Mouse (Mus musculus) neural tube, embryonic 12.5 days (tissue): ENCODE measurements around the gene Khdrbs2. TPM values are rescaled to one million over a fixed set of nuclear protein-coding genes. Genes with fewer than 3 reads are reported as not detected.

Experiments used
- ATAC-seq: fragments of 200-750 bp; cut with Nextera tagmentation; 2 replicates; pipeline ENCODE4 v1.8.0; 2017; ENCODE audit warnings: low read depth, mild to moderate bottlenecking, moderate TSS enrichment, moderate library complexity; ENCODE audit not compliant: low FRiP score
- H3K27ac ChIP-seq: fragments of 300-500 bp; sonication (generic); 2 replicates; pipeline ENCODE4 v1.5.1; 2016
- H3K27me3 ChIP-seq: fragments of 300-500 bp; sonication (generic); replicated peaks from 2 replicates; pipeline ENCODE4 v1.6.1; 2016; ENCODE audit warnings: mild to moderate bottlenecking
- H3K36me3 ChIP-seq: fragments of 300-500 bp; sonication (generic); 2 replicates; pipeline ENCODE4 v1.6.1; 2016; ENCODE audit warnings: mild to moderate bottlenecking
- H3K4me1 ChIP-seq: fragments of 300-500 bp; sonication (generic); 2 replicates; pipeline ENCODE4 v1.6.1; 2016
- H3K4me2 ChIP-seq: fragments of 300-500 bp; sonication (generic); replicated peaks from 2 replicates; pipeline ENCODE4 v1.6.1; 2016; ENCODE audit warnings: mild to moderate bottlenecking
- H3K4me3 ChIP-seq: fragments of 300-500 bp; sonication (generic); 2 replicates; pipeline ENCODE4 v1.5.1; 2016
- H3K9ac ChIP-seq: fragments of 300-500 bp; sonication (generic); 2 replicates; pipeline ENCODE4 v1.6.1; 2016; ENCODE audit warnings: mild to moderate bottlenecking
- H3K9me3 ChIP-seq: fragments of 300-500 bp; sonication (generic); 2 replicates; pipeline ENCODE4 v1.6.1; 2016; ENCODE audit warnings: mild to moderate bottlenecking
- whole genome bisulfite sequencing: fragments of 180-500 bp; shearing (Covaris S2); methylation state at CpG from one replicate; pipeline ENCODE4 v1.1.7; 2016; 5-methylcytosine and 5-hydroxymethylcytosine counted together
- polyA plus RNA-seq: library from polyadenylated mRNA; unstranded; fragments of >200 nt; fragmentation: Nextera tagmentation; extraction: Ambion mirVana; gene quantifications from 2 replicates; pipeline ENCODE4 v1.2.1, GENCODE M21; 2016

Khdrbs2 gene
- polyA plus RNA-seq, 1 experiment from 2014 or later: 30.2 TPM

DNA sequence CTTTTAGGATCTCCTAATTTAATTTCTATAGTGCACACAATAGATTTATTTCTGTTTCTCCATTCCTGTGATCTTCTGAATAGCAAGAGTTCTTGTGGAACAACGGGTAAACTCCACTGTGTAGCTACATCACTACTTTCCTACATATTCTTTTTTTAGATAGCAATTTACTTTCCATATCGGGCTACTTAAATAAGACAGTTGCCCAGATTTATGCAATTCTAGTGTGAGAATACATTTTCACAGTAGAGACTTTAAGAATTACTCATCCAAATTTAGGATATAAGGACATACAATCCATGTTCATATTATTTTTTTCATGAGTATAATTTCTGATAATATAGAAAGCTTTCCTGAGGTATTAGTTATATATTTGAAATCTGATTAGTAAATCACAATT is 175.0 kb downstream of the Khdrbs2 start:
- Histone ChIP-seq H3K4me3 (no peak overlapping the region), H3K27me3 (no peaks in the 10 kb centered on the region), H3K4me2 (no peak overlapping the region), H3K9ac (no peak overlapping the region), H3K9me3 (no peaks in the 10 kb centered on the region), H3K27ac (no peak overlapping the region), H3K4me1 (no peaks in the 10 kb centered on the region), H3K36me3 (no peaks in the 10 kb centered on the region)
- WGBS: 80% methylated on average over 2 of the region's 2 CpGs
- ATAC-seq: no peak

DNA sequence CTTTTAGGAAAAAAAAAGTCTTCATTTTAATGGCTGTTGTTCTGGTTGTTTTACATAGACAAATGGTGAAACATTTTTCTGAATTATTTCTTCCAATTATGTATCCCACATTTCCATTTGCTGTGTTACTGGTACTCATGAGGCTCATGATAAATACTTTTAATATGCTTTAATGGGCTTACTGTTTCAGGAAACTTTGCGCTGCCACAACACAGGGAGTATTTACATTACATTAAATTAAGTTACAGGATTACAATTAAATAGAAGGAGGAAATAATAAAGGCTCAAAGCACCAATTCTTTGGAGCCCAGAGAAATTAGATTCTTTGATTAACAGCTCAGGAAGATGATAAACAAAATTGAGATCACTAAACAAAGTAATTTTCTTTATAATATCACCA is 179.6 kb downstream of the Khdrbs2 start:
- Histone ChIP-seq H3K4me2 (no peak overlapping the region), H3K4me1 (no peaks in the 10 kb centered on the region), H3K9ac (no peak overlapping the region), H3K4me3 (no peak overlapping the region), H3K27me3 (no peaks in the 10 kb centered on the region), H3K9me3 (no peaks in the 10 kb centered on the region), H3K27ac (no peak overlapping the region), H3K36me3 (no peaks in the 10 kb centered on the region)
- no peak for ATAC-seq
- 81% methylated on average over 1 of the region's 1 CpGs for WGBS

DNA sequence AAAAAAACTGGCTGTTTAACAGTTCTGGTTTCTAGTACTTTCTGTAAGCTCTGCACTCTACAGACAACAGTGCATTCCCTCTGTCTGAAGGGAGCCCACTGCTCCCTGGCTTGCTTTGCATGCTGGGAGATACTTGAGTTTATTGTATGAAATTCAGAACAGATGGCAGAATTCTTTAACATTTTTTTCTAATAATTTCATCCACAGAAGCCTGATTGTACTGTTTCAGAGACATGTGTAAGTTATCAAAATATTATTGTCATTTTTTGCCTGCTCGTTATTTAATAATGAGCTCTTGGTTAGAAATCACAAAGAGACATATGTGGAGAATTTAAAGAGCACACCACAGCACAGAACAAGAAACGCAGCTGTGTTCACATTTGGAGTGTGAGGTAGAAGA is 191.0 kb downstream of the Khdrbs2 start:
- no peaks in the 10 kb centered on the region for H3K36me3 ChIP-seq
- no peak overlapping the region for H3K9ac ChIP-seq
- H3K4me3 ChIP-seq: no peak overlapping the region
- no peaks in the 10 kb centered on the region for H3K9me3 ChIP-seq
- H3K4me1 ChIP-seq: no peaks in the 10 kb centered on the region
- no peak overlapping the region for H3K4me2 ChIP-seq
- no peak overlapping the region for H3K27ac ChIP-seq
- 79% methylated on average over 2 of the region's 2 CpGs for WGBS
- no peaks in the 10 kb centered on the region for H3K27me3 ChIP-seq
- ATAC-seq: no peak

DNA sequence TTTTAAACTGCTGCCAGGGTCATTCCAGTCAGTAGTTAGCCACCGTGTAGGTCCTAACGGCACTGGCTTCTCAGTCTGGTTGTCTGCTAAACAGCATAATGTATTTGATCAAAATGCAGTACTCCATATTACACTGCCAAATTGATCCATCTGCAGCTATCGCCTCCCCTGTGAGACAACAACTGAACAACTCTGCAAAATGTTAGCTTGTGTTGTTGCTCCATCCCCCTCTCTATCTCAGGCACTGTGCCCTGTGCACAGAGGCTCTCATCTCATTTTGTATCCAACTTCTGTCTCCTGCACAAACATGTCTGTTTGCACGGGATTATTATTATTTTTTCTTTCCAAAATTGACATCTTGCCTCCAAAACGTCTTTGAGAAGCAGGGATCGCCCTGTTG is 225.0 kb downstream of the Khdrbs2 start:
- Histone ChIP-seq H3K4me3 (no peak overlapping the region), H3K9me3 (no peaks in the 10 kb centered on the region), H3K27ac (no peak overlapping the region), H3K4me1 (no peaks in the 10 kb centered on the region), H3K27me3 (no peaks in the 10 kb centered on the region), H3K36me3 (no peaks in the 10 kb centered on the region), H3K9ac (no peak overlapping the region), H3K4me2 (no peak overlapping the region)
- ATAC-seq: no peak
- WGBS: 80% methylated on average over 6 of the region's 6 CpGs

DNA sequence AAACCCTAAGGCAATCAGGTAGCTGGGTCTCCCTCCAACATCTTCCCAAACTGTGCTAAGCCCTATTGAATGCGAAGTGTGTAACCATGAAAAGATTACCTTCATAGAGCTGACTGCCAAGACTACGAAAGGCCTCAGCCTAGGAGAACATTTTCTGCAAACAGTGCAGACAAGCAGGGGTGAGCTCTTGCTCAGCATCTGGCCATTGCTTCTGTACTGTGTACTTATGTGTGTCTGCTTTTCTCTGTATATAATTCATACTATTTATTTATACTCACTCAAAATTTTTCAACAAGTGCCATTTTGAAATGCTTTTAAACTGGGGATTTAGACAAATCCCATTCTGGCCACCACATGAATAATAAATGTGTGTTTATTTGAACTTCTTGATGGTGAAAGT is 235.1 kb downstream of the Khdrbs2 start:
- ATAC-seq: no peak
- H3K27me3 ChIP-seq: no peaks in the 10 kb centered on the region
- no peak overlapping the region for H3K27ac ChIP-seq
- no peaks in the 10 kb centered on the region for H3K36me3 ChIP-seq
- no peak overlapping the region for H3K4me3 ChIP-seq
- WGBS: 81% methylated on average over 2 of the region's 2 CpGs
- H3K4me2 ChIP-seq: no peak overlapping the region
- H3K9me3 ChIP-seq: no peaks in the 10 kb centered on the region
- H3K9ac ChIP-seq: no peak overlapping the region
- no peaks in the 10 kb centered on the region for H3K4me1 ChIP-seq

DNA sequence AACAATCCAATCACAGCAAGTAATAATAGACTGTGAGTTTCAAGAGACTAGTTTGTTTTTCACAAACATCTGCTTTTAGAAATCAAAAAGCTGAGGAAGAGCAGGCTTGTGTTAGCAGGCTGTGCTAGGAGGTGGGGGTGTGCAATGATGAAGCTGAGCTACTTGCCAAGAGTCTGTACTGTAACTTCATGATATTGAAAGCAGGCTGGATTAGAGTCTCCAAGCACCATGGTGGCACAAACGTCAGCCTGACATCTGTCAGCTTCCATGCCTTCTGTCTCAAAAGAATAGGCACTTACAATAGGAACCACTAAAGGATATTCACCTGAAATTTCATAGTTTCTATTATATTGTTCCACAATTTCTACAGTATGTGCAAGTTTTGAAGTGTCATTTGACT is 255.9 kb downstream of the Khdrbs2 start:
- no peaks in the 10 kb centered on the region for H3K36me3 ChIP-seq
- H3K27ac ChIP-seq: no peak overlapping the region
- no peak overlapping the region for H3K4me3 ChIP-seq
- H3K9me3 ChIP-seq: no peaks in the 10 kb centered on the region
- no peaks in the 10 kb centered on the region for H3K4me1 ChIP-seq
- no peak overlapping the region for H3K9ac ChIP-seq
- 68% methylated on average over 1 of the region's 1 CpGs for WGBS
- ATAC-seq: no peak
- H3K4me2 ChIP-seq: no peak overlapping the region
- H3K27me3 ChIP-seq: no peaks in the 10 kb centered on the region

DNA sequence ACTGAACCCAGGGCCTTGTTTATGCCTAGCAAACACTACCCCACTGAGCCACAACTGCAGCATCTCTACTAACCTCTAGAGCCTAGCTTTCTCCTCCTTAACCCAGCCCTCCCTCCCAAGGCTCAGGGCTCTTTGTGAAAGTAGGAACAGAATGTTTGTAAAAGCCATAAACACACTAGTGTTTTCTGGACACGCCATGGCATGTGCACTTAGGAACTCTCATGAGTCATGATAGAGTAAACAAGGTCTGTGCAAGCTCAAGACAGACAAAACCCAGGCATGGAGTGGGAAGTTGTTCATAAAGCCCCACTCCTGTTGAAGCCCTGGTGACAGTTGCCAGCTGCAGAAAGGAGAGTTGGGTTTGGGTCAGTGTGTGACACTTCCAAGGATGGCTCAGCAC is 257.0 kb downstream of the Khdrbs2 start:
- no peak overlapping the region for H3K9ac ChIP-seq
- no peak overlapping the region for H3K4me3 ChIP-seq
- H3K4me1 ChIP-seq: no peaks in the 10 kb centered on the region
- H3K36me3 ChIP-seq: no peaks in the 10 kb centered on the region
- H3K4me2 ChIP-seq: no peak overlapping the region
- no peak for ATAC-seq
- H3K27me3 ChIP-seq: no peaks in the 10 kb centered on the region
- H3K27ac ChIP-seq: no peak overlapping the region
- 61% methylated on average over 1 of the region's 1 CpGs for WGBS
- H3K9me3 ChIP-seq: no peaks in the 10 kb centered on the region

DNA sequence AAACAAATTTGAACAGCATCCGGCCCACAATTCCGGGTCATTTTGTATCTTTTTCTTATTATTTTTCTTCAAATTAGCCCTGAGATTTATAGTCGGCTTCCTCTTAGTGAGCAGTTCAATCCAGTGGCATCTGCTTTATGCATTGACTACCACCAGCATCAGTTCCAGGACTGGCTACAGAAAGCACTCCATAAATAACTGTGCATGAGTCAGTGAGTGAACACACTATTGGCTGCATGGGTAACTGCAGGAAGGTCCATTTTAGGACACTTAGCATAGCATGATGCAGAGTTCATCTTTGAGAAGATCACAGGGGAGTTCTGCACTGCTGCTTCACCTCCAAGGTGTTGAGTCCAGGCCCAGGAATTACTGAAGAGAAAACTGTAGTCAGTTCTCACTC is 258.0 kb downstream of the Khdrbs2 start:
- Histone ChIP-seq H3K9me3 (no peaks in the 10 kb centered on the region), H3K4me1 (no peaks in the 10 kb centered on the region), H3K4me2 (no peak overlapping the region), H3K27ac (no peak overlapping the region), H3K4me3 (no peak overlapping the region), H3K27me3 (no peaks in the 10 kb centered on the region), H3K36me3 (no peaks in the 10 kb centered on the region), H3K9ac (no peak overlapping the region)
- 84% methylated on average over 3 of the region's 3 CpGs for whole genome bisulfite sequencing
- no peak for ATAC-seq

DNA sequence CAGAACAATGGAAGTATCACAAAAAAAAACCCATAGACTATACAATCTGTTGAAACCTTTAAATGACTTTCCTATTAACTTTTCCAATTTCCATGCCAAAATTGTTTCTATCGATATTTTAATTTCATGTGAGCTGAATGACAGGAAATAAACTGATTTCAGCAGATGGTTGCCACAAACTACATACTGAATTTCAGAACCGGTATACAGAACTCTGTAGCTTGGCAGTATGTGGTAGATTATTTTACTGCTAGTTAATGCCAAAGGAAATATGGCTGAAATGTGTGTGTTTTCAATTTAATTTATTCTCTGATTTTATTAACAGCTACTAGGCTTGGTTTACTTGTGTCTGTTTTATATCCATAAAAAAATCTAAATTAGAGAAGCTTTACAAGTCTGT is 260.6 kb downstream of the Khdrbs2 start:
- whole genome bisulfite sequencing: 90% methylated on average over 2 of the region's 2 CpGs
- Histone ChIP-seq H3K9ac (no peak overlapping the region), H3K4me2 (no peak overlapping the region), H3K27me3 (no peaks in the 10 kb centered on the region), H3K4me3 (no peak overlapping the region), H3K9me3 (no peaks in the 10 kb centered on the region), H3K27ac (no peak overlapping the region), H3K36me3 (no peaks in the 10 kb centered on the region), H3K4me1 (no peaks in the 10 kb centered on the region)
- no peak for ATAC-seq

DNA sequence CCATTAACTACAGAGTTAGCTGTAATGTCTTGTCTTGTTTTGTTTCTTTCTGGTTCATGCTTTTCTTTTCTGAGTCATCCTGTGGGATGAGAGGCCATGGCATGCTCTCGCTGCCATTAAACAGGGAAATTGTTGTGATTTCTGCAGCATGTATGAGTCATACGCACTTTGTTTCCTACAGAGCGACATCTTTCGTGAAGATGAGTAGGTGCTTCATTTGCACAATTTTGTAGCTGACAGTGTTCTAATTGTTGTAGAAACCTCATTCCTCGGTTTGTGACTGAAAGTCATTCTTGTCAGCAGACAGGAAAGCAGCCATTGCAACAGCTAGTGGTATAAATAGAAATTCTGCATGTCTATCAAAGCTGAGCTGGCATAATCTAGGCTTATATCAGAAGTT is 271.4 kb downstream of the Khdrbs2 start:
- H3K9ac ChIP-seq: no peak overlapping the region
- H3K9me3 ChIP-seq: no peaks in the 10 kb centered on the region
- no peaks in the 10 kb centered on the region for H3K27me3 ChIP-seq

DNA sequence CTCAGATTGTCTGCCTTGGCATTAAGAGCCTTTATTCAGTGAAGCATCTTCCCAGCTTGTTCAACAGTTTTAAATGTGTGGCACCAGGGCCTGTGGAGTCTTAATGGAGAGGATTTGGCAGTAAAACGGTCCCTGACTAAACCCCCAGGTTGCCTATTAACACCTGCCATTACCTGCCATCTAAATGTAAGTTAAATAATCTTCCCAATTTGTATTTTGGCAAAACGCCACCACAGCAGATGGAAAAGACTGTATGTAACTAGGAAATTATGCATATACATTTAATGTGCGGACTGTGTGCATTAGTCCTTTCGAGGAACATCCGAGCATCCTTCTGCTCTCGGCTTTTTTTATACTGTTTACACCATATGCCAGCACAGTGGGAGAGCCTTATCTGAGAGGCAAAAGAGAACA is 290.6 kb downstream of the Khdrbs2 start:
- no peaks in the 10 kb centered on the region for H3K27me3 ChIP-seq
- H3K4me1 ChIP-seq: no peaks in the 10 kb centered on the region
- H3K27ac ChIP-seq: no peak overlapping the region
- H3K4me2 ChIP-seq: no peak overlapping the region
- H3K9ac ChIP-seq: no peak overlapping the region
- WGBS: 87% methylated on average over 6 of the region's 6 CpGs
- no peak overlapping the region for H3K4me3 ChIP-seq
- no peak for ATAC-seq
- no peaks in the 10 kb centered on the region for H3K36me3 ChIP-seq
- H3K9me3 ChIP-seq: no peaks in the 10 kb centered on the region

More for the DNA sequence above, 271.4 kb downstream of the Khdrbs2 start:
- WGBS: 86% methylated on average over 5 of the region's 5 CpGs
- no peak for ATAC-seq
- no peak overlapping the region for H3K27ac ChIP-seq
- no peaks in the 10 kb centered on the region for H3K36me3 ChIP-seq
- H3K4me2 ChIP-seq: no peak overlapping the region
- no peaks in the 10 kb centered on the region for H3K4me1 ChIP-seq
- H3K4me3 ChIP-seq: no peak overlapping the region

DNA sequence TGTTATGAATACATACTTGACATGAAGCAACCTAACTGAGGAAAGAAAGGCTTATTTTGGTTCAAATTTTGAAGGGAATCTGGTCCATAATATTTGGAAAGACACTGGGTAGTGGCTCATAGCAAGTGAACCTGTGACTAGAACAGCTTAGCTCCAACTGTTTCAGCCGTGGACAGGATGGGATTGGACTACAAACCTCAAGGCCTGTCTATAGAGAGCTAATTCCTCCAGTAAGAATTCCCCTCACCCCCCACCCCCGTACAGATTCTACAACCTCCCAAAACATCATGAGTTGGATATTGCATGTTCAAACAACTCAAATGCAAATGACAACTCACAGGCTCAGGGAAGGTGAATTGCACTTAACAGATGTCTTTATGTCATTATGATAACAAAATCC is 298.5 kb downstream of the Khdrbs2 start:
- H3K36me3 ChIP-seq: no peaks in the 10 kb centered on the region
- no peak for ATAC-seq
- H3K9ac ChIP-seq: no peak overlapping the region
- no peaks in the 10 kb centered on the region for H3K9me3 ChIP-seq
- no peaks in the 10 kb centered on the region for H3K4me1 ChIP-seq
- no peak overlapping the region for H3K4me2 ChIP-seq
- H3K4me3 ChIP-seq: no peak overlapping the region
- 84% methylated on average over 2 of the region's 2 CpGs for WGBS
- no peak overlapping the region for H3K27ac ChIP-seq
- H3K27me3 ChIP-seq: no peaks in the 10 kb centered on the region

DNA sequence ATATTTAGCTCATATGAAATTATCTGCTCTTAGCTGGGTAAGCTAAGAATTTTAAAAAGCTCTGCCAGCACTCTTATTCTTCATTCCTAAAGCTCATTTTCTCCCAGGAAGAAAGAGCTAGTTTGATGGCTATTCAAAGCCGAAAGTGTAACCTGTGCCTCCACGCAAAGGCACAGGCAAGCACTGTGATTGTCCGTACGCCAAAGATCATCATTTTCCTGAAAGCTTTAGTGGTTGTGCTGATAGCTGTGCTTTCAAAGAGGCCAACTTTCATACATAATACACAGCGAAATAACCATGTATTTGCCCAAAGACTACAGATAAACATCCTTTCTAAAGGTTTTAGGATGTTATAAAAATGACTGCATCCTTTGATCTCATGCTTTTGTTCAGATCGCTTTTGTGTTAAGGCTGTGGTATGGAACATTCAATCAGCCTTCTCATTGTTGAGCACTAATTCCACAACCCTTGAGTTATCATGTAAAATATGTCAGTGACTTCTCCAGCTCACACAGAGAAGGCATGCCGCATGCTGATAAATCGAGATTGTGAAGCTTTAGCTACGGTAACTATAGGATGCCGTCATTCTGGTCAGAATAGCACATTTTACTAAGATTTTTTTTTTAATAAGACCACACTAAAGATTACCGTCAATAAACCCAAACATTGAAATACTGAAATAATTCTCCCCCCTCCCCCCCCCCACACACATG is 299.1 kb downstream of the Khdrbs2 start:
- Histone ChIP-seq H3K27ac (no peak overlapping the region), H3K4me1 (no peaks in the 10 kb centered on the region), H3K9ac (no peak overlapping the region), H3K27me3 (no peaks in the 10 kb centered on the region), H3K36me3 (no peaks in the 10 kb centered on the region), H3K9me3 (no peaks in the 10 kb centered on the region), H3K4me3 (no peak overlapping the region), H3K4me2 (no peak overlapping the region)
- ATAC-seq: no peak
- WGBS: 84% methylated on average over 11 of the region's 11 CpGs
